Mouse (Mus musculus): ENCODE results near the gene Hes2. TPM values are rescaled to one million over a fixed set of nuclear protein-coding genes. Genes with fewer than 3 reads are reported as not detected.

The Hes2 gene
- total RNA-seq (2021), result not detected
- long read RNA-seq, experiment 1, result 0 reads
- long read RNA-seq, experiment 2, result 0 reads

DNA sequence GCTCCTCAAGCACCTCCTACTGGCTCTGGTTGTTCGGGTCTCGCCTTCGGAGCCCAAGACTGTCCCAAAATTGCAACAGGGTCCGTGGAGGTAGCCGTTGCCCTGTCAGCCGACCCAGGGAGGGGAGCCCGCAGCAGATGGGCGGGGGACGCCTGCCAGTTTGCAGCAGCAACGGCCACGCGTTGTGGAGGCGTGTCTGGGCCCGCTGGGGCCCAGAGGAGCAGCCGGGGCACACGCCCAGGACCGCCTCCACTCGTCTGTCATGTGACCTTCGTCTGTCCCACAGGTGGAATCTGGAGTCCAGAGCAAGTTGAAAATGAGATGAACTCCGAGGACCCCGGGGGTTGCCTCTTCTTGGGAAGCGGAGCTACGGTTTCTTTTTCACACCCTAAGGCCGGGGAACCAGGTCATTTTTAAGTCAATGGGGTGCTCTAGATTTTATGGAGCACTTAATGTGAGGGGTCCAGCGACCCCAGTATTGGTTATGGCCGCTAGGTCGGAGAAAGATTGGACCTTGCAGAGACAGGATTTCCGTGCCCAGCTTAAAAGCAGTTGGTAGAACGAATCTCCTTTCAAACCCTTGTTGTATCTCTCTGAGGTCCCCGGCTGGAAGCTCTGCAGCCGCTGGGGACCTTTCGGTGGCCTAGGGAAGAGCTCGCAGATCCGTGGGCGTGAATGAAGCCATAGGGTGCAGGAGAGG is at the start of gene Hes2:
Gene Hes2 (plus strand): TSS at position 283 of the 700 bp plus-strand sequence.
- no peak for DNase-seq (ENCODE audit: low spot score in 2 of 2)

- no peak for DNase-seq (ENCODE audit: low spot score in 2 of 2)
These were observed 49.2 kb upstream of the Hes2 start for GRCm38 (mm10) chr4:152109509-152109908.

DNA sequence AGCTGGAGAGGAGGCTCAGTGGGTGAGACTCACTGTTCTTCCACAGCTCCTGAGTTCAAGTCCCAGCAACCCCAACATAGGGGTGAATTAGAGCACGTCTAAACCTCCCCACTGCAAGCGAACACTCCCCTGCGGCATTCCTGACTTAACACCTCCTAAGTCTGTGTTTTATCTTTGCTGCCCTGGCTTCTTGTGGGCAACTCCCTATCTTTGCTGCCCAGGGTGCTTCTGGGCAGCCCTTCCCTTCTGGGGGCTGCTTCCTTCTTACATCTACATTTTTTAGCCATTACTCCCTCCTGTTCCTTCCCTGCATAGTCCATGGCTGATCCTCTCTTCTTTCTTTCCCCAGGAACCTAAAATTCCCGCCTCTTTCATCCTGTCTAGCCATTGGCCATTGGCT is 48.0 kb upstream of the Hes2 start:
- no peak for DNase-seq (ENCODE audit: low spot score in 2 of 2)

- no peak for DNase-seq (ENCODE audit: low spot score in 2 of 2)
These were observed 46.3 kb upstream of the Hes2 start for GRCm38 (mm10) chr4:152112329-152112728.

GRCm38 (mm10) chr4:152114080-152114479 is 44.6 kb upstream of the Hes2 start:
- no peak for DNase-seq (ENCODE audit: low spot score in 2 of 2)

DNA sequence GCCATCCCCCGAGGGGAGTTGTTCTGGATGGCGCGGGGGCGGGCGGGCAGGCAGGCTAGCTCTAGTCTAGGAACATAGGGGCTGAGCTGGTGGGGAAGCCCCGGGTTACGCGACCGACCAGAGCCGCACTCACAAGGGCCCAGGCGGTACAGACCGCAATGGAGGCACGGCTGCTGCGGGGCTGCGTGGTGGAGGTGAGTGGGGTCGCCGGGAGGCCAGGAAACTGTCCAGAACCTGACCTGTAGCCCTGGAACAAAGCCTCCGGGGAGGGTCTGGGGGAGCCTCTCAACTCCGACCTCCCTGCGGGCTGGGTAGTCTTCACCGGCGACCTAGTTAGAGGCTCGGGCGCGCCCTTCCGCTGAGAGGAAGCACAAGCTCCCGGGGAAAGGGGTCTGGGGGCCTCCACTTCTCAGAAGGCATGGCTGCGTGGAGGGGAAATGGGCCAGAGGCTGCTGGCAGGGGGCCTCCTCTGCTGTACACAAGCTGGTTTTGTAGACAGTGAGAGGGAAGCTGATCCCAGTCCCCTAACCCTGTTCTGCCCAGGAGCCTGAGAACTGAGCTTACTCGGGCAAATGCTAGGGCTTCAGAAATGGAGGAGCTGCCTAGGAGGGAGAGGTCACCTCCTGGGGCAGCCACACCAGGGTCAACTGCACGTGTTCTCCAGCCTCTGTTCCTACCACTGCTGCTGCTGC is 42.6 kb upstream of the Hes2 start, which contains the start of gene Tnfrsf25:
Gene Tnfrsf25 (plus strand): TSS at position 14 of the 692 bp plus-strand sequence.
- DNase-seq (ENCODE audit: low spot score in 2 of 2), result no peak

DNA sequence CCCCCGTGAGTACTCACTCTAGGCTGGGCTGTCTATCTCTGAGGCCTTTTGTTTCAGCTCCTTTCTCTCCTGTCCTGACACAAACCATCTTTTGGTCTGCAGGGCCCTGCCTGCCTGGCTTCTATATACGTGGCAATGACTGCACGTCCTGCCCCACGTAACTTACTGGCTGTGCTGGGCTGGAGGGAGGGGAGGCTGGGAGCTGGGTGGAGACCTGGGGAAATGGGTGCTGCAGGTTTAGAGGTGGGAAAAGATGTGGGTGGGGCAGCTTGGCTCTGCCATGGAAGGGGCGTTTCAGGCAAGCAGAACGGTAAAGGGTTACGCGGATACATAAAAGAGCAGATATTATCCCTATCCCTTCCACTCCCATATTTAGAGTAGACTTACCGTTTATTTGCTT is 41.1 kb upstream of the Hes2 start:
- DNase-seq (ENCODE audit: low spot score in 2 of 2), result no peak

- DNase-seq (ENCODE audit: low spot score in 2 of 2), result no peak
These were observed 39.0 kb upstream of the Hes2 start for GRCm38 (mm10) chr4:152119396-152120292.

DNA sequence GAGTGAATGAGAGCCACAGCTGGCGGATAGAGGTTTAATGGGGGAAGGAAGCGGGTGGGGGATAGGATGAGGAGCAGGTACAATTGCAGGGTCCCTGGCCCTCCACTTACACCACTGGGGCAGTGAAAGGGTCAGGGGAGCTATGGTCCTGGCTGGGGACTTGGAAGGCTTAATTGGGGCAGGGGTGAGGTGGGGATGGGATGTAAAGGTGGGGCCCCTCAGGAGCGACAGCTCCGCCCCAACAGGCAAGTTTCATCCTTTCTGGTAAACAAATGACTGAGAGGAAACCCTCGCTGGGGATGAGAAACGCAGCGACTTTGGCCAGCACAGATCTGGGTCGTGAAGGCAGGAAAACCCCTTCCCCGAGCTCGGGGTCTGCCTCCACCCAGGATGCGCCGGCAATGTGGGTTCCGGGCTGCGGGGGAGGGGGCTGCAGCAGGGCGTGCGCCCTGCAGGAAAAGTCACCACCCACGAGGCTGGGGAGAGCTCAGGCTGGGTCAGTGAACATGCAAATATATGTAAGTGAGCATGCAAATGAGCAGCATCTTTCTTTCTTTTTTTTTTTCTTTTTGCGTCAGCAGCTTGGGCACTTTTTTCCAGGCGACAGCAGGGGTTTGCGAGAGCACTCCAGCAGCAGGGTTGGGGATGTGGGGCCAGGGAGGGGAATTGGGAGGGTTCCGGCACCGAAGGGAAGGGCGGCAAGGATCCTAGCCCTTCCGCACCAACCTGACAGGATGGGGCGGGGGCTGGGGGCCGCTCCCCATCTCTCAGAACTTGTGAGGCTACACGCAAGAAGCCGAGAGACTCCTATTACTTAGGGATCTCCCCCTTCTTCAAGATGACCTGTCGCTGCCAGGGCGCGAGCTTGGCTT is 38.1 kb upstream of the Hes2 start:
- DNase-seq (ENCODE audit: low spot score in 2 of 2), result no peak

- DNase-seq (ENCODE audit: low spot score in 2 of 2), result no peak
These were observed 37.5 kb upstream of the Hes2 start for GRCm38 (mm10) chr4:152121183-152121505.

GRCm38 (mm10) chr4:152124361-152124961 is 34.2 kb upstream of the Hes2 start:
- DNase-seq (ENCODE audit: low spot score in 2 of 2), result no peak

DNA sequence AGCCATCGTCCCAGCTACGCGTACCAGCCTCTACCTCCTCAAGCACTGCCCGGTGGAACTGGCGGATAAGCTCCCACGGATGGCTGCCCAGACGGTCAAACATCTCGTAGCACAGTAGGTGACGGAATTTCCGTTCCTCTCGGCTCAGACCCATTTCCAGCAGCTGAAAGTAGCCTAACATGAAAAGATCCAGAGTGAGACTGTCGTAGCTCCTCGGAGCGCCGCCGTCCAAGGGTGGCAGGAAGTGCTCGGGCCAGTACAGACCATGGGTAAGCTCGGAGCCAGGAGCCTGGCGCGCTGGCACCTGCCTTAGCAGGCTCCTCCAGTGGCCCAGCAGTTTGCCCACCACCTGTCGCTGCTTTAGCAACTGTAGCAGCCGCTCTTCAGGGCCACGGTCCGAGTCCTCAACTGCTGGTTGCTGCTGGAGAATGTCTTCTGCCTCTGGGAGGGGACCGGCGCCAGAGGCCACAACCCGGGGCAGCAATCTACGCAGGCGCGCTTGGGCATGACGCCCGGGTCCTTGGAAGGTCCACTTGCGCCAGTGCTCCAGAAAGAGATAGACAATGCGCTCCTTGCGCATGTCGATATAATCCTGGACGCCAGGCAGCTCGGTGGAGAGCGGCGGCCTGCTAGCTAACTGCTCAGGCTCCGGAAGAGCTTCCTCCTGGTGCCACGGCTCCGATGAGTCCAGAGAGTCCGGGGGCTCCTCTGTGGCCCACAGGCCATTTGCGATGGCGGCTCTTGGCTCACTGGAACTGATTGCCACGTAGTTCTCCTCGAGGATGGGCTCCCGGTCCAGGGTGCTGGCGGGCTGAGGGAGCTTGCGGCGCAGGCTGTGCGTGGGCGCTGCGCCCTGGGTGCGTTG is 33.3 kb upstream of the Hes2 start:
- no peak for DNase-seq (ENCODE audit: low spot score in 2 of 2)

DNA sequence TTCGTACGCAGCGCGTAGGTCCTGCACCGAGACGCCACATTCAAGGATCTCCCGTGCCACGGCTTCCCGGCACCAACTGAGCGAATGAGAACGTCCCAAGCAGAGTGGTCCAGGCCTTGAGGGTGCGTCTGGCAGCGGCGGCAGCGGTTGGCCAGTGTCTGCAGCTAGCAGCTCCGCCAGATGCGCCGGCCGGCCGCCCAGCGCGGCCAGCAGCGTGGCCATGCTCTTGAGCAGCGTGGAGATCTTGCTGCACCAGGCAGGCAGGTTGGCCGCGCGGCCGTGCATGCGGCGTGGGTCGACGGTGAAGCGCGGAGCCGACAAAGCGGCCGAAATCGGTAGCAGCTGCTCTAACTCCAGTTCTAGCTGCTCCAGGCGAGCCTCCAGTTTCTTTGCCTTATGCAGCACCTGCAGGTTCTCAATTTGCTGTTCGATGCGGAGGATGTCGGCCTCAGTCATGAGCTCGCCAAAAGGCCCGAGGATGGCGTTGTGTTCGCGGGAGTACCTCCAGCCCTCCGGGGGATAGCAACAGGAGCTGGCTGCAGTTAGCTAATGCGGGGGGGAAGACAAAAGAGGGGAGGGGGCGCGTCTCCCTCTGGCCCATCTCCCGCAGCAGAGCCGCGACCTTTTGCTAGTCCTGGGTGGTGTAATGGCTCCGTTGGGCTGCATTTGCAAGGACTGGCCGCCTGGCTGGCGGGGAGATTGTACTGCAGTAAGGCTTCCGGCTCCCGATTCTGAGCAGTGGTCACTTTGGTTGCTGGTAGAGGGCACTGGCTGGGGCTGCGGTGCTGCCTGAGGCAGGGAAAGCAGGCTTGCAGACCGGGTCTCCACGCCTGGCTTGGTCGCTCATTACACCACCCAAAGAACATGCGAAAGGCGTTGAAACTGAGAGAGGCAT is 32.4 kb upstream of the Hes2 start:
- DNase-seq (ENCODE audit: low spot score in 2 of 2), result no peak

DNA sequence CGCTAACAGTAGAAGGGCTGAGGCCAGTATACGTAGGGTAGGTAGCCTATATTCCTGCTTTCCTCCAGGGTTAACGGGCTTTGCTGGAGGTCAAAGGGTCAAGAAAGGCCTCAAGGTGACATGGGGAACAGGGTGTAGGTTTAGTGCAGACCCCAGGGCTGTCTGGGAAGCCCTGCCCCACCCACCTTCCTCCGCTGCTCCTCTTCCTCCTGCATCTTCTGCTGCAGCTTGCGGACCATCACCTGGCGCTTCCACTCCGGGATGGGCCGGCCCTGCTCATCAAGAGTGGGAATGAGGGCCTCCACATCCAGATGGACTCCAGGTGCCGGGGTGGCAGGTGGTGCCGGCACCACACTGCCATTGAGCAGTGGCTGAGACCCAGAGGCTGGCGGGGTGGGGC is 30.8 kb upstream of the Hes2 start:
- no peak for DNase-seq (ENCODE audit: low spot score in 2 of 2)

DNA sequence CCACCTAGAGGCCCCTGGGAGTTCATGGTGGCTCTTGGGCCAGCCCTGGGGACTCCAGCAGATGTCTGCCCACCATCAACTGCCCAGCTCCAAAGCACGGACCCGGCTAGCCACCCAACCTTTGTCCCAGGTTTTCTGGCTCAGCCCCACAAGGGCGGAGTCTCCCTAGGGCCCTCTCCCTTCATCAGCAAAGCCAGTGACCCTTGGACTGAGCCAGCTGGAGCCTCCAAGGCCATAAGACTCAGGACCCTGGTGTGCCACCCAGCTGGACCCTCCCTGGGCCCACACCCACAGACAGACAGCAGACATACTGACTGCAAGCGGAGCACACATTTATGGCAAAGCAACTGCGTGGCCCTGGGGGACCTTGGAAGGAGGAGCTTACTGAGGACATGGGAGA is 29.9 kb upstream of the Hes2 start:
- no peak for DNase-seq (ENCODE audit: low spot score in 2 of 2)

DNA sequence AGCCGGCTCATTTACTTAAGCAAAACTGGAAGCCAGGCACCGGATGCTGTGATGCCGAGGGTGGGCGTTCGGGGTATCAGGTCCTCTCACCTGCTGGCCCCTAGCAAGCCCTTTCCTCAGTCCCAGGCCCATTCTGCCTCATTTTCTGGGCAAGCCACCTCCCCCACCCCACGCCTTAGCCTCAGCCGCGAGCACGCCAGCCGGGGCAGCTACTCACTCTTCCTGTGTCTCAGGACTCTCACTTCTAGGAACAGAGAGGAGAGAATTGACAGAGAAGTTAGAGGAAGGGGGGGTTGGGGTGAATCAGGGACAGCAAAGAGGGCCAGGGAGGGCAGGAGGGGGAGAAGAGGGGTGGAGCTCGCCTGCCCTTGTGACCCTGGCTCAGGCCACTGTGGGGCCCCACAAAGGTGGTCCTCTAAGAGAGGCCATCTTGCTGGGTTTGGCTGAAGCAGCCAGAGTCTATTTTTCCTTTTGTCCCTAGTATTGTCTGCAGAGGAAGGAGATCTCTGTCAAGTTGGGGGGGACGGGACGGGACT is 29.2 kb upstream of the Hes2 start:
- no peak for DNase-seq (ENCODE audit: low spot score in 2 of 2)

DNA sequence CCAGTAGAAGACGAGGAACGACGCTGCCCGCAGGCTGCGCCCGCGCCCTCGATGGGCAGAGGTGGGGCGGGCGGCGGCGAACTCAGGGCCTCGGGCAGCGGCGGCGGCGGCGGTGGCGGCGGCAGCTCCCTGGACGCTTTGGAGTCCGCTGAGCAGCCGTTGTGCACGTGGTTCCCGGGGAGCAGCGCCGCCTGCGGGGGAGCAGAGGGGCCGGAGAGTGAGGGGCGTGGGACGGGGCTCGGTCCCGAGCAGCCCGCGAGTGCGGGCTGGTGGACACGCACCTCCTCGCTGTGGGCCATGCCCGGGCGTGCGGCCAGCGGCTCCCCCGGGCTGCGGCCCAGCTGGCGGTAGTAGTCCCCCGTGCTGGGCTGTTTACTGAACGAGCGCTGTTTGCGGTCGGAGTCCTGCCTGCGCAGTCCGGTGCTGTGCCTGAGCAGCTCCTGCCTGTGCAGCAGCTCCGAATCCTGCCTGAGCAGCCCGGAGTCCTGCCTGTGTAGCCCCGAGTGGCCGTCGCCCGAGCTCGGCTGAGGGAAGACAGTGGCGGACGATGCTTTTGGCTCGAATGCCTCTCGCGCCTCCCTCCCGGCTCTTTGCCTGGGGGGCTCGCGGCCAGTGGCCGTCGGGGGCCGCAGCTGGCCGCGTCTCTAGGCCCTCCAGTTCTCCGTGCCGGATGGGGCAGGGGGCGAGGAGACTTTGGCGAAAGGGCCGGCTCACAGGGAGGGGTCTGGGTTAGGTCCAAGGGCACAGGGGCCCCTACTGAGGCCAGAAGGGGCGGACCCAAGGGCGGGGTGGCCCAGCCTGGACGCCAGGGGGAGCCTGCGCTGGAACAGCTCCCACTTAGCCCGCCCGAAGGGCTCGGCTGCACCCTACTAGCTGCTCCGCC is 27.7 kb upstream of the Hes2 start:
- no peak for DNase-seq (ENCODE audit: low spot score in 2 of 2)
